Mouse (Mus musculus) ovary, adult 2 months (tissue): Measurements from ENCODE around the gene Olfr1162. TPM values are rescaled to one million over a fixed set of nuclear protein-coding genes. Genes with fewer than 3 reads are reported as not detected.

ENCODE experiments used
- polyA plus RNA-seq: library from polyadenylated mRNA; depleted of rRNA; stranded (reverse); fragments of >200 nt; gene quantifications from 2 replicates; pipeline ENCODE4 v1.2.3, GENCODE M21; 2012; rRNA removed

Olfr1162 gene
- polyA plus RNA-seq = not detected in 2 replicates

DNA sequence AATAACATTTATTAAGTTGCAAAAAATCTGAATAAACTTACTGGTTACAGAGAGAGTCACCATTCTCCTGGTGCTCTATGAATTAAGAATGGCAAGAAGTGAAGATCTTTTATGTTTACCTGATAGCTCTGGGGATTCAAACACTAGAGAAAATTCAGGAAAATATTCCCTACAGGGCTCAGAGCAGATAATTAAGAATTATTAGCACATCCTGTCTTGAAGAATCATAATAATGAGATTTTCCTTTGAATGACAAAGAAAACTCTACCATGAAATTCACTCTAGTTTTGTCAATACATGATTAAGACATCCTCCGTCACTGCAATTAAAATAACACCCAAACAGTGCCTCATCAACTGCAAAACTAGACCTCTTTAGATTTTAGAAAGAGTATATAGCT lies at the start of gene Olfr1162:
Gene Olfr1162 (minus strand): TSS at position 101 of the 400 bp plus-strand sequence.

DNA sequence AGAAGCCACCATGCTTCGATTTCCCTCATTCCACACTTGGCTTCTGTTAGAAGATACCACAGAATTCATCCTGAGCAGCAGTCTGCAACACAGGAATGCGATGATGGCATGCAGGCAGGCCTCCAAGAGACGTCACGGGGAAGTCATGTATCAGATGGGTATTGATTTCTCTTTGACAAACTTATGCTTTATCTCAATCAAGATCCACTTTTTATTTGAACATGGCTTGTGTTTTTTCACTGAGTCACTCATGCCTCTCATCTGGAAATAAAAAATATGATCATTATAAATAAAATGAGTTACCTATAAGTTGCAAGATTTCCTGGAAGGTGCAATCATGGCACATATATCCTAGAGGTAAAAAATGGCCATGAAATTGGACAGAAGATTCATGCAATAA lies 42.9 kb upstream of the Olfr1162 start, which contains the start of gene Olfr1164:
Gene Olfr1164 (minus strand): TSS at position 101 of the 400 bp plus-strand sequence.

DNA sequence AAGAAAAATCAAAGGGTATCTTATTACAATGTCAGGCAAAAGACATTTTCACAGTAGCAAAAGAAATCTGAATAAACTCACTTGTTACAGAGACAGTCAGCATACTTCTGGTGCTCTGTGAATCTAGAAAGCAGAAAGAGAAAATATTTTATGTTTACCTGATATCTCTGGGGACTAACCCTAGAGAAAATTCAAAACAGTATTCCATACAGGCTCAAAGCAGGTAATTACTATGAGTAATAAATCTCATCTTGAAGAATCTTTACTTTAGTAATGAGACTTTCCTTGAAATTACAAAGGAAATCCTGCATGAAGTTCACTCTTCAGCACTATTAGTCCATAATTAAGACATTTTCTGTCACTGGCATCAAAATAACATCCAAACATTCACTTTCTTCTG lies 20.8 kb upstream of the Olfr1162 start, which contains the start of gene Olfr1163:
Gene Olfr1163 (minus strand): TSS at position 101 of the 400 bp plus-strand sequence.

DNA sequence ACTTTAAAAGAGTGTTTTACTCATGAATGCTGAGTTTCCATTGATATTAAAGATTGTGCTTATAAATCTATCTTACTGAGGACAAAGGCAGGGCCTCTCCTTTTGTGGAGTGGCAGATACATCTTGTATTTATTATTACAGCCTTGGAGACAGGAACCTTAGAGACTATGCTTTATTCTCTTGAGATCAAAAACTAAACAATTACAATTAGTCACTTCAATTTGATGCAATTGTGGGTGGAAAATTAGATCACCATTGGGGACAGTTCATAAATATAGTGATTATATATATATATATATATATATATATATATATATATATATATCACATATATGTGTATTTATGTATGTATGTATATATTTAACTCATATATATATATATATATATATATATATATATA lies 13.3 kb downstream of the Olfr1162 start, which contains the start of gene Olfr73:
Gene Olfr73 (minus strand): TSS at position 101 of the 400 bp plus-strand sequence.

DNA sequence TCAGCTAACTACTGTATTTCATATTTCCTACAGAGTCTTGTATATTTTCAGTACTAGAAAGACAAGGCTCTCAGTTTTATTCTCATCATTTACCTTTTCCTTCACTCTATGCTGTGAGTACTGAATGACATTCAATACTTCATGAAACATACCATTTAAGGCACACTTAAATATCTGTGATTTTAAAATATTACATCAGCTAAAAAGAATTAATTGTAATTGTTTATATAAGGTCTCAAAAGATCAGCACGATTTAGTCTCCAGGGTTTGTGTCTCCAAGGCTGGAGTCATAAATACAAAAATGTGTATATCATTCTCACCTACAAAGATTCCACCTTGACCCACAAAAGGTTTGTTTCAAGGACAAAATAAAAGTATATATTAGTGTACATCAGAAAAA lies 28.5 kb downstream of the Olfr1162 start, which contains the start of gene Olfr1161:
Gene Olfr1161 (plus strand): TSS at position 301 of the 400 bp plus-strand sequence.

DNA sequence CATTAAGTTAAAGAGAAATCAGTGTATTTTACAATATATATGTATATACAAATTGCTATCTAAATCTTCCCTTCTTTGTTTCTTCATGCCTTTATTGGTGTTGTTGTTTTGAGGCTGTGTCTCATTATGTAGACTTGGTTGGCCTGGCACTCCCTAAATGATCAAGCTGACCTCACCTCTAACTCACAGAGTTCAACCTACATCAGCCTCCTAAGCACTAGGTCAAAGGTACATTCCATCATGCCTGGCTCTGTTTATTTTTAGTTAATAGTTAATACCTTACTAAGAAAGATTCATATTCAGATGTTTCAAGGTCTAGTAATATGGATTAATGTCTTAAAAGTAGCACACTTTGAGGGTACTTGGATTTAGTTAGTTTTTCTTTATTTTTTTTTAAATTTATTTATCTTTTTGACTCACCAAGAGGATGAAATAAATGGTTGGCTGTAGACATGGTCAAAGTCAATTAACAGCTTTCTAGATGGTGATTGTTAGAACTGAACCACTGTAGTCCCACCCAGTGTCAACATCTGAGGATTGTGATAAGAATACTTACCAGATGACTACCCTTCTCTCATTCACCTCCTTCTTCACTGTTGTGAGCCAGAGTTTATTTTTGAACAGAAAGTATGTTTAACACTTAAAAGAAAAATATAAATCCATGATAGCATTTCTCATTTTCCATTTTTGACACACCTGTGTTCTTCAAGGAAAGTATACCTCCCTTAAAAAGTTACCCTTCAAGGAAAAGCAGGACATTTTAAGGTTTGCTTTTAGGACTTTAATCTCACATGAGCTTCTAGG lies 43.2 kb downstream of the Olfr1162 start, which contains the start of gene Olfr1160:
Gene Olfr1160 (minus strand): TSS at position 754 of the 804 bp plus-strand sequence.

Other genes starting within 250 kb of the Olfr1162 start
- not detected in 2 replicates for gene Olfr1145, start 241.3 kb downstream of the Olfr1162 start, polyA plus RNA-seq
- not detected in 2 replicates for gene Olfr1148, start 220.6 kb downstream of the Olfr1162 start, polyA plus RNA-seq
- gene Olfr1150-ps1, start 207.1 kb downstream of the Olfr1162 start, polyA plus RNA-seq = not detected in 2 replicates
- not detected in 2 replicates for gene Olfr1151, start 195.3 kb downstream of the Olfr1162 start, polyA plus RNA-seq
- gene Olfr1152, start 184.6 kb downstream of the Olfr1162 start, polyA plus RNA-seq = not detected in 2 replicates
- gene Olfr1153, start 156.2 kb downstream of the Olfr1162 start, polyA plus RNA-seq = not detected in 2 replicates
- gene Olfr1154, start 146.0 kb downstream of the Olfr1162 start, polyA plus RNA-seq = not detected in 2 replicates
- not detected in 2 replicates for gene Olfr1155, start 106.0 kb downstream of the Olfr1162 start, polyA plus RNA-seq
- not detected in 2 replicates for gene Olfr1156, start 98.0 kb downstream of the Olfr1162 start, polyA plus RNA-seq
- not detected in 2 replicates for gene Olfr1157, start 82.8 kb downstream of the Olfr1162 start, polyA plus RNA-seq
- gene Olfr74, start 76.5 kb downstream of the Olfr1162 start, polyA plus RNA-seq = not detected in 2 replicates
- not detected in 2 replicates for gene Olfr1158, start 61.0 kb downstream of the Olfr1162 start, polyA plus RNA-seq
- not detected in 2 replicates for gene Olfr1160, start 42.9 kb downstream of the Olfr1162 start, polyA plus RNA-seq
- not detected in 2 replicates for gene Olfr1161, start 28.4 kb downstream of the Olfr1162 start, polyA plus RNA-seq
- gene Olfr73, start 13.4 kb downstream of the Olfr1162 start, polyA plus RNA-seq = not detected in 2 replicates
- gene Olfr1163, start 20.7 kb upstream of the Olfr1162 start, polyA plus RNA-seq = not detected in 2 replicates
- not detected in 2 replicates for gene Olfr1164, start 42.8 kb upstream of the Olfr1162 start, polyA plus RNA-seq
- gene Olfr1166, start 77.1 kb upstream of the Olfr1162 start, polyA plus RNA-seq = not detected in 2 replicates
- gene Olfr1167, start 104.1 kb upstream of the Olfr1162 start, polyA plus RNA-seq = not detected in 2 replicates
- not detected in 2 replicates for gene Olfr1168, start 130.8 kb upstream of the Olfr1162 start, polyA plus RNA-seq
- gene Olfr1170, start 177.2 kb upstream of the Olfr1162 start, polyA plus RNA-seq = not detected in 2 replicates
- not detected in 2 replicates for gene Olfr1173, start 228.7 kb upstream of the Olfr1162 start, polyA plus RNA-seq